Comparison of ENCODE assay signal across 15 mouse cellular contexts in the genomic region with DNA sequence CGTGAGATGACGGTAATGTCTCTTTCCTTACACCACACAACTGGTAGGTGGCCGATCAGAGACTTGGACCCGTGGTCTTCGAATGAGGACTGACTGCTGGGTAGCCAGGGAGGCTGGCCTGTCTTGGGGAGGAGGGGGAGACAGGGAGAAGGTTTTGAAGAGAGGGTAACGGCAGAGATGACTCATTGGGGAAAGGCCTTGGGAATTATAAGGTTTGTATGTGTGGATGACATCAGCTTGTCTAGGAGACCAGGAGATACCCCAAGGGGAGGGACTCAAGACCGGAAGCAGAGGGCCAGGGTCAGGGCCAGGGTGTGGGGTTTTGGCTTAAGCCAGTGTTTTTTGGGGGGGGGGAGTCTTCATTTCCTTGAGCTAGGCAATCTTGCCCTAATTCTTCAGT.
"Had no signal": no experiment of that assay in that cellular context is flagged by ENCODE, and none has a peak within 500 bp of the region (broad histone marks: within the 10 kb centered on the region; RNA-seq: fewer than 3 reads in every experiment).

No protein-coding gene starts in this region.

- ATAC-seq: intestine, embryonic 16.5 days; liver, embryonic 12.5 days had no signal

- H3K4me1 ChIP-seq: limb, embryonic 13.5 days had no signal

- H3K27me3 ChIP-seq: hindbrain, embryonic 13.5 days; hindbrain, embryonic 15.5 days; kidney, embryonic 15.5 days; limb, embryonic 13.5 days; limb, embryonic 15.5 days had no signal

- H3K4me2 ChIP-seq: heart, embryonic 12.5 days; hindbrain, embryonic 13.5 days; hindbrain, embryonic 15.5 days; kidney, embryonic 15.5 days; limb, embryonic 13.5 days; limb, embryonic 15.5 days; liver, embryonic 12.5 days had no signal

- H3K27ac ChIP-seq: heart, embryonic 10.5 days; hindbrain, embryonic 13.5 days; hindbrain, embryonic 15.5 days; hindbrain, postnatal 0 days; kidney, embryonic 15.5 days; kidney, postnatal 0 days; layer of hippocampus, adult 2 months; left cerebral cortex, adult 2 months; limb, embryonic 13.5 days; limb, embryonic 15.5 days; liver, embryonic 12.5 days; liver, embryonic 14.5 days had no signal

- H3K9ac ChIP-seq: heart, embryonic 12.5 days; hindbrain, embryonic 13.5 days; hindbrain, embryonic 15.5 days; kidney, embryonic 15.5 days; limb, embryonic 13.5 days; limb, embryonic 15.5 days; liver, embryonic 12.5 days; liver, embryonic 14.5 days had no signal

- H3K36me3 ChIP-seq: heart, embryonic 10.5 days; heart, embryonic 12.5 days; hindbrain, embryonic 13.5 days; hindbrain, embryonic 15.5 days; kidney, embryonic 15.5 days; limb, embryonic 13.5 days; limb, embryonic 15.5 days; liver, embryonic 12.5 days had no signal

- H3K9me3 ChIP-seq: heart, embryonic 10.5 days; hindbrain, embryonic 15.5 days; kidney, embryonic 15.5 days; limb, embryonic 15.5 days; liver, embryonic 12.5 days had no signal

- H3K4me3 ChIP-seq: gastrocnemius, adult 2 months; heart, embryonic 10.5 days; heart, embryonic 12.5 days; hindbrain, embryonic 13.5 days; hindbrain, embryonic 15.5 days; kidney, embryonic 15.5 days; layer of hippocampus, adult 2 months; left cerebral cortex, adult 2 months; limb, embryonic 13.5 days; limb, embryonic 15.5 days; liver, embryonic 12.5 days had no signal
